Mouse (Mus musculus): ENCODE data around the gene Ddc.

DNA sequence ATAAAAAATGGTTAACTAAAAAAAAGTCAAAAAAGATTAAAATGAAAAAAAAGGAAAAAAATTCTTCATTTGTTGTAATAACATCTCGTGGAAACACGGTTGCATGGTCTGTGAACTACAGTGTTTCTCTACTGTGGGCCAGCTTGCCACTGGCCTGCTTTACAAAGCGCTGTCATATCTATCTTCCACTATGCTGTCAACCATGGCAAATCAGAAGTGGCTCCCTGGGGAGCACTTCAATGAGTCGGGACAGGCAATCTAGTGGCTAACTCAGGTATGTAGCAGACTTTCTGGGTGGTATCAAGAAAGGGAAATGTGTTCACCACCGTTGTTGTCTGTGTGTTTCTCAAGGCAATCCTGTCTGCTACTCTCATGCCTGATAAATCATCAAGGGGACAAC, 33.7 kb upstream of the Ddc start:
- no peak for TF ChIP-seq POLR2A (IDR thresholded peaks at IDR 0.05; ENCODE audit: low read depth, low read length)
- TF ChIP-seq CTCF (IDR thresholded peaks at IDR 0.05; ENCODE audit: borderline replicate concordance, insufficient read depth, low read length), result no peak

Measured in embryonic fibroblast, embryonic 13.5 days (primary cell).